Mouse (Mus musculus): ENCODE measurements around the gene Shq1. TPM values are rescaled to one million over a fixed set of nuclear protein-coding genes. Genes with fewer than 3 reads are reported as not detected.

Shq1 gene
- polyA plus RNA-seq, 2 experiments = 9.5 to 12.3 TPM

DNA sequence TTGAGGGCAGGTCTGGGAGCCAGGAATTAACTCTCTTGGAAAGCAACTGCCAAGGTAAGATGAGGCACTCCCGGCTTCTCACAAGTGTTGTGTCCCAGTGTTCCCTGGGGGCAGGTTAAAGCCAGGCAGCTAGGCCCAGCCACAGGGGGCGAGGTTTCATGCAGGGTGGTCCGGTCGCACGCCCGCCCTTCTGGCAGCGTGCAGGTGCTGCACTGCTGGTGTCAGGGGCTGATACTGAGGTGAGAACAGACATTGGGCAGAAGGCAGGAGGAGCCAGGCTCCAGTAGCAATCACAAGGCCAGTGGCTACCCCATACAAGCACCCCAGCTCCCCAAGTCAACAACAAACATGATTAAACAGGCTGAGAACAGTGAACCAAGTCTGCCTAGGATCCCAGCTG, 132.4 kb downstream of the Shq1 start:
- H3K27me3 ChIP-seq (ENCODE audit: control insufficient read depth, insufficient read depth, low read length) = no peaks in the 10 kb centered on the region
- no peak for TF ChIP-seq POLR2A (IDR thresholded peaks at IDR 0.05; ENCODE audit: borderline replicate concordance, extremely low read depth, insufficient read depth, insufficient read length)

DNA sequence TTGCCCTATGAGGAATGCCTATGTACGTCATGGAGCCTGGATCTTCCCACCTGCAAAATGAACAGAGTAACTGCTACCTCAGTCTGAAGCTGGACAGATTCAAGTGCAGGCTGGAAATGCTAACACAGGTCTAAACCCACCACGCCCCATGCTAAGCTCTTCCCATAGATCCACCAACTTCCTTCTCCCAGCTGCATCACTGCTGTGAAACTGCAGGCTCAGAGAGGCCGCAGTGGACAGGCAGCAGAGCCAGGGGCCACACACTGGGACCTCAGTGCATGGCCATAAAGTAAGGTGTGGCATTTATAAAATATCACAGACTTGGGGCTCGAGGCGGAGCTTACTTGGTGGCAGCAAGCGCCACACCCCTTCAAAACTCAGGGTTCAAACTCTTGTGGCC, 133.0 kb downstream of the Shq1 start:
- Histone ChIP-seq H3K9me3 (ENCODE audit: control insufficient read depth, low read length) (no peaks in the 10 kb centered on the region), H3K4me2 (replicated peaks; ENCODE audit: low read depth, low read length, severe bottlenecking) (no peak overlapping the region), H3K9ac (ENCODE audit: low read depth, low read length, severe bottlenecking) (no peak overlapping the region), H3K4me1 (ENCODE audit: control insufficient read depth, insufficient read depth, low read length) (peaks cover 17% of the 10 kb centered on the region), H3K36me3 (ENCODE audit: control insufficient read depth, insufficient read depth, low read length) (no peaks in the 10 kb centered on the region), H3K27ac (replicated peaks; ENCODE audit: low read depth, low read length) (no peak overlapping the region), H3K27me3 (ENCODE audit: control insufficient read depth, insufficient read depth, low read length) (no peaks in the 10 kb centered on the region), H3K4me3 (replicated peaks; ENCODE audit: low read length) (no peak overlapping the region)
- no peak for TF ChIP-seq POLR2A (IDR thresholded peaks at IDR 0.05; ENCODE audit: borderline replicate concordance, extremely low read depth, insufficient read depth, insufficient read length)
- WGBS = 74% methylated on average over 6 of the region's 6 CpGs
- no peak for ATAC-seq (ENCODE audit: low FRiP score, low read depth)
- no peak for DNase-seq (ENCODE audit: low spot score)

More for the DNA sequence above, 132.4 kb downstream of the Shq1 start:
- Histone ChIP-seq H3K4me3 (replicated peaks; ENCODE audit: low read length) (no peak overlapping the region), H3K27ac (replicated peaks; ENCODE audit: low read depth, low read length) (no peak overlapping the region), H3K9ac (ENCODE audit: low read depth, low read length, severe bottlenecking) (no peak overlapping the region), H3K9me3 (ENCODE audit: control insufficient read depth, low read length) (no peaks in the 10 kb centered on the region), H3K4me1 (ENCODE audit: control insufficient read depth, insufficient read depth, low read length) (peaks cover 13% of the 10 kb centered on the region), H3K4me2 (replicated peaks; ENCODE audit: low read depth, low read length, severe bottlenecking) (no peak overlapping the region), H3K36me3 (ENCODE audit: control insufficient read depth, insufficient read depth, low read length) (no peaks in the 10 kb centered on the region)
- DNase-seq (ENCODE audit: low spot score) (no peak), ATAC-seq (ENCODE audit: low FRiP score, low read depth) (no peak)
- WGBS = 27% methylated on average over 7 of the region's 7 CpGs

- Histone ChIP-seq H3K4me1 (ENCODE audit: control insufficient read depth, insufficient read depth, low read length) (peaks cover 15% of the 10 kb centered on the region; the same call in 1 of the 2 replicates), H3K4me3 (replicated peaks; ENCODE audit: low read length) (no peak overlapping the region), H3K9ac (ENCODE audit: low read depth, low read length, severe bottlenecking) (no peak overlapping the region), H3K9me3 (ENCODE audit: control insufficient read depth, low read length) (no peaks in the 10 kb centered on the region), H3K27ac (replicated peaks; ENCODE audit: low read depth, low read length) (no peak overlapping the region), H3K27me3 (ENCODE audit: control insufficient read depth, insufficient read depth, low read length) (no peaks in the 10 kb centered on the region), H3K36me3 (ENCODE audit: control insufficient read depth, insufficient read depth, low read length) (no peaks in the 10 kb centered on the region), H3K4me2 (replicated peaks; ENCODE audit: low read depth, low read length, severe bottlenecking) (no peak overlapping the region)
- 85% methylated on average over 5 of the region's 5 CpGs for WGBS
- TF ChIP-seq POLR2A (IDR thresholded peaks at IDR 0.05; ENCODE audit: borderline replicate concordance, extremely low read depth, insufficient read depth, insufficient read length) = no peak
- DNase-seq (ENCODE audit: low spot score) (no peak), ATAC-seq (ENCODE audit: low FRiP score, low read depth) (no peak)
Measured at GRCm38 (mm10) chr6:100537042-100537441, 133.9 kb downstream of the Shq1 start.

GRCm38 (mm10) chr6:100533364-100533763, 137.6 kb downstream of the Shq1 start:
- 14% methylated on average over 7 of the region's 7 CpGs for WGBS
- H3K27ac ChIP-seq (replicated peaks; ENCODE audit: low read depth, low read length) = no peak overlapping the region
- H3K27me3 ChIP-seq (ENCODE audit: control insufficient read depth, insufficient read depth, low read length) = no peaks in the 10 kb centered on the region
- H3K4me1 ChIP-seq (ENCODE audit: control insufficient read depth, insufficient read depth, low read length) = 0 out of 2 replicates have a peak, but pooled peaks cover 8% of the 10 kb centered on the region
- no peak overlapping the region for H3K4me2 ChIP-seq (replicated peaks; ENCODE audit: low read depth, low read length, severe bottlenecking)
- no peak for TF ChIP-seq POLR2A (IDR thresholded peaks at IDR 0.05; ENCODE audit: borderline replicate concordance, extremely low read depth, insufficient read depth, insufficient read length)
- DNase-seq (ENCODE audit: low spot score) (no peak), ATAC-seq (ENCODE audit: low FRiP score, low read depth) (no peak)
- H3K36me3 ChIP-seq (ENCODE audit: control insufficient read depth, insufficient read depth, low read length) = no peaks in the 10 kb centered on the region
- H3K4me3 ChIP-seq (replicated peaks; ENCODE audit: low read length) = no peak overlapping the region
- no peaks in the 10 kb centered on the region for H3K9me3 ChIP-seq (ENCODE audit: control insufficient read depth, low read length)
- no peak overlapping the region for H3K9ac ChIP-seq (ENCODE audit: low read depth, low read length, severe bottlenecking)

DNA sequence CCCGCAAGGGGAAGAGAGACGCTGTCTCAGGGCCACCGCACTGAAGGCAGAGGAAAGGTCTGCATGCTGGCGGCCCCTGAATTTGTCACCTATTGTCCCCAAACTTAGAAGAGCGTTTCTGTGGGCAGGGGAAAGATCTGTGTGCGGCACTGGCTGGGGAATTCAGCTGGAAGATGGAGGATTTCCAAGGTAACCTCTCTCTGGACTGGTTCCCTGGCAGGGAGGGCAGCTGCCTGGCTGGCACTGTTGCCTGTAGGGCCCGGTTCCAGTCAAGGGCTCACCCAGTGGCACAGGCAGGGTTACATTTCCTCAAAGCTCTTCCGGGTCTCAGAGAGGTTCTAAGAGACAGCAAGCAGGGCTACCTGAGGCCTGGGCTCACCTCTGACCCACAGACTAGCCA, 138.6 kb downstream of the Shq1 start:
- Histone ChIP-seq H3K4me1 (ENCODE audit: control insufficient read depth, insufficient read depth, low read length) (0 out of 2 replicates have a peak, but pooled peaks cover 8% of the 10 kb centered on the region), H3K27ac (replicated peaks; ENCODE audit: low read depth, low read length) (no peak overlapping the region), H3K36me3 (ENCODE audit: control insufficient read depth, insufficient read depth, low read length) (no peaks in the 10 kb centered on the region), H3K4me2 (replicated peaks; ENCODE audit: low read depth, low read length, severe bottlenecking) (no peak overlapping the region), H3K9ac (ENCODE audit: low read depth, low read length, severe bottlenecking) (no peak overlapping the region), H3K4me3 (replicated peaks; ENCODE audit: low read length) (no peak overlapping the region), H3K27me3 (ENCODE audit: control insufficient read depth, insufficient read depth, low read length) (no peaks in the 10 kb centered on the region), H3K9me3 (ENCODE audit: control insufficient read depth, low read length) (no peaks in the 10 kb centered on the region)
- TF ChIP-seq POLR2A (IDR thresholded peaks at IDR 0.05; ENCODE audit: borderline replicate concordance, extremely low read depth, insufficient read depth, insufficient read length) = no peak
- 81% methylated on average over 8 of the region's 8 CpGs for WGBS
- ATAC-seq (ENCODE audit: low FRiP score, low read depth) (no peak), DNase-seq (ENCODE audit: low spot score) (no peak)

GRCm38 (mm10) chr6:100529673-100530072, 141.3 kb downstream of the Shq1 start:
- Histone ChIP-seq H3K4me1 (ENCODE audit: control insufficient read depth, insufficient read depth, low read length) (peaks cover 13% of the 10 kb centered on the region; the same call in 1 of the 2 replicates), H3K27ac (replicated peaks; ENCODE audit: low read depth, low read length) (no peak overlapping the region), H3K4me3 (replicated peaks; ENCODE audit: low read length) (no peak overlapping the region), H3K4me2 (replicated peaks; ENCODE audit: low read depth, low read length, severe bottlenecking) (no peak overlapping the region), H3K9me3 (ENCODE audit: control insufficient read depth, low read length) (no peaks in the 10 kb centered on the region), H3K27me3 (ENCODE audit: control insufficient read depth, insufficient read depth, low read length) (0 out of 2 replicates have a peak, but pooled peaks cover 7% of the 10 kb centered on the region), H3K9ac (ENCODE audit: low read depth, low read length, severe bottlenecking) (no peak overlapping the region), H3K36me3 (ENCODE audit: control insufficient read depth, insufficient read depth, low read length) (no peaks in the 10 kb centered on the region)
- DNase-seq (ENCODE audit: low spot score) = peak; percentile 30
- ATAC-seq (ENCODE audit: low FRiP score, low read depth) = peak; percentile 82
- WGBS = 43% methylated on average over 3 of the region's 3 CpGs
- TF ChIP-seq POLR2A (IDR thresholded peaks at IDR 0.05; ENCODE audit: borderline replicate concordance, extremely low read depth, insufficient read depth, insufficient read length) = no peak
